Comparison of ENCODE assay signal across 9 mouse cellular contexts in the genomic region with DNA sequence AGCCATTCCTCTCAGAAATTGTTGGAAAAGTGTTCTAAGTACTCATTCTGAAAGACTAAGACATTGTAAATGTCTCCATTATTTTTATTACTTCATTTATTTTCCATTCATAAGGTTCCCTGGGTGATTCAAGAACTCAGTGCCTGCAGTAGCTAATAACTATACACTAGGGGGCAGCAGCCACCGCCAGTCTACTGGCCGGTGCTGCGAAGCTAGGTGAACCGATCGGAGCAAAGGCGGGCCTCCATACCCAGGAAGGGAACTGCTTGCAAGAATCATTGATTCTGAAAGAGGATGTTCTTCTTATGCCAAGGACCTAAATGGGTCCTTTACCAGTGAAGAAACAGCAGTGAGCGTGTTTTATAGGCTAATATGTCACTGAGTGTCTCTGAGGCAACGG. TPM values are rescaled to one million over a fixed set of nuclear protein-coding genes. Genes with fewer than 3 reads are reported as not detected.
DNase-seq lines count a peak whose midpoint lies in the region; ATAC-seq lines count a peak whose summit lies in the region.
"Had no signal": no experiment of that assay in that cellular context is flagged by ENCODE, and none has a peak within 500 bp of the region (broad histone marks: within the 10 kb centered on the region; RNA-seq: fewer than 3 reads in every experiment).

No protein-coding gene starts in this region.

- H3K27me3 ChIP-seq in hindbrain, embryonic 10.5 days (ENCODE audit: insufficient read depth, poor library complexity, severe bottlenecking) = no peaks in the 10 kb centered on the region

- ATAC-seq in megakaryocyte, adult 5-6 weeks (ENCODE audit: poor library complexity, severe bottlenecking) = peak; percentile 98
- no peak for ATAC-seq in erythroid progenitor cell, adult 5-6 weeks (replicated peaks; ENCODE audit: low FRiP score, poor library complexity, severe bottlenecking)

- no peak overlapping the region for H3K4me3 ChIP-seq in hindbrain, embryonic 10.5 days
- H3K4me3 ChIP-seq: megakaryocyte, embryonic 14.5 days had no signal

- WGBS in hindbrain, embryonic 10.5 days = 18% methylated on average over 8 of the region's 8 CpGs

- peak; percentile 86 for DNase-seq in NIH3T3 (ENCODE audit: low read depth)
- DNase-seq in cerebellum, adult 11-12 months = peak; percentile 74
- DNase-seq in forelimb bud, embryonic 11.5 days (ENCODE audit: low read depth, low spot score) = peak; percentile 74
- DNase-seq in hindbrain, embryonic 10.5 days (ENCODE audit: low spot score) = peak; percentile 72
- DNase-seq in layer of hippocampus, postnatal 10 days (ENCODE audit: low spot score in 2 of 2) = peak; percentile 68 to 78
- peak; percentile 59 for DNase-seq in right cerebral cortex, postnatal 25 days

- H3K9me3 ChIP-seq in hindbrain, embryonic 10.5 days = no peaks in the 10 kb centered on the region

- peaks cover 8% of the 10 kb centered on the region; the same call in 1 of the 2 replicates for H3K4me1 ChIP-seq in hindbrain, embryonic 10.5 days (replicated peaks)

- H3K27ac ChIP-seq in hindbrain, embryonic 10.5 days = no peak overlapping the region

- H3K36me3 ChIP-seq in hindbrain, embryonic 10.5 days = no peaks in the 10 kb centered on the region

RNA-seq across cellular contexts. Expression of gene Bhlhe41, which starts 35.2 kb away (rescaled TPM):
- polyA plus RNA-seq in hindbrain, embryonic 10.5 days (2016; fragmentation: Nextera tagmentation; extraction: Ambion mirVana) = 1.2 TPM in 2 replicates
- total RNA-seq in layer of hippocampus, postnatal 10 days (2021) = 10 to 100 TPM; 15.5 to 19.3 TPM
- total RNA-seq in megakaryocyte, adult 5-6 weeks (2015) = 0.02 TPM in 1 of 2 replicates, not detected in the other
- total RNA-seq in megakaryocyte, adult 5-6 weeks (2017) = not detected in 2 replicates
- total RNA-seq in erythroid progenitor cell, adult 5-6 weeks (2015; ENCODE audit: low replicate concordance) = 0.42 and 1.1 TPM in 2 replicates
- not detected in 2 replicates for total RNA-seq in erythroid progenitor cell, adult 5-6 weeks (2017; ENCODE audit: low replicate concordance)

Comparison
In these comparisons a context has a peak if more than half of its experiments do, and no peak if none do; other contexts are left out.
1. RNA of gene Bhlhe41, which starts 35.2 kb away (total RNA-seq): 15.5 to 19.3 TPM in layer of hippocampus, postnatal 10 days; 0.42 to 1.1 TPM in erythroid progenitor cell, adult 5-6 weeks and 0.02 TPM in megakaryocyte, adult 5-6 weeks; every median in the first group is over 4 times any median in the second.
2. Peak in every context shown above with its lines, with median percentiles within 50 percentile points of each other: DNase-seq.